Mouse (Mus musculus): ENCODE measurements around the gene Hacd3. TPM values are rescaled to one million over a fixed set of nuclear protein-coding genes. Genes with fewer than 3 reads are reported as not detected.

Gene Hacd3
- polyA plus RNA-seq, 1 experiment = 13.7 TPM

DNA sequence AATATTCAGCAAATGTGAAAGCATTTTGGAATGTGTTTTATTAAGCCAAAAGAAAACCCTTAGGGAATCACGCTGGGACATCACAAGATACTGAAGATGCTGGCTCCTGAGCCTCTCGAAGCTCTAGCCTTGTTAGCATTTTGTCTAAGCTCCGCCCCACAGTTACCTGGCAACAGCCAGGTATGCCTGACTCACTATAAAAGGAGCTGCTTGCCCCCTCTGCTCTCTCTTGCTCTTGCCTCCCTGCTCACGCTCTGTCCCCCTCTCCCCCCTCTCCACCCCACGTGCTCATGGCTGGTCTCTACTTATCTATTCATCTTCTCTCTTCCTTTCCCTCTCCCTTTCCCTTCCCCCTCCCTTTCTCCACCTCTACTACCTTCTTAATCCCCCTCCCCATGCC lies 69.4 kb downstream of the Hacd3 start:
- TF ChIP-seq POLR2A (IDR thresholded peaks at IDR 0.05; ENCODE audit: insufficient read length, low read depth) (no peak), USF1 (IDR thresholded peaks at IDR 0.05; ENCODE audit: low read depth) (no peak), SRF (IDR thresholded peaks at IDR 0.05; ENCODE audit: control insufficient read depth, insufficient read length, low read depth) (no peak), POLR2AphosphoS2 (IDR thresholded peaks at IDR 0.05; ENCODE audit: insufficient read length, low read depth) (no peak), MYOG (IDR thresholded peaks at IDR 0.05; ENCODE audit: control insufficient read depth in 1 of 3, insufficient read depth in 1 of 3, insufficient read length in 2 of 3, low read depth in 2 of 3) (no peak), MYOD1 (IDR thresholded peaks at IDR 0.05; ENCODE audit: control insufficient read depth in 1 of 3, insufficient read length in 2 of 3, low read depth in 2 of 3) (no peak), E2F4 (IDR thresholded peaks at IDR 0.05; ENCODE audit: insufficient read depth) (no peak), CEBPB (IDR thresholded peaks at IDR 0.05; ENCODE audit: insufficient read depth, poor library complexity, severe bottlenecking) (no peak), TCF12 (IDR thresholded peaks at IDR 0.05; ENCODE audit: insufficient read depth, poor library complexity, severe bottlenecking) (no peak), REST (IDR thresholded peaks at IDR 0.05; ENCODE audit: insufficient read depth, insufficient read length) (no peak), TCF3 (IDR thresholded peaks at IDR 0.05; ENCODE audit: insufficient read length, low read depth) (no peak), MAX (IDR thresholded peaks at IDR 0.05; ENCODE audit: low read depth) (no peak)
- H3K4me2 ChIP-seq (ENCODE audit: low read depth) = no peak overlapping the region
- no peaks in the 10 kb centered on the region for H3K79me2 ChIP-seq (ENCODE audit: control insufficient read depth, insufficient read depth)
- H3K4me3 ChIP-seq = no peak overlapping the region
- peaks cover 77% of the 10 kb centered on the region for H3K27me3 ChIP-seq (ENCODE audit: control insufficient read depth, insufficient read depth, insufficient read length)
- no peak overlapping the region for H3ac ChIP-seq (ENCODE audit: control insufficient read depth, insufficient read length)
- H3K36me3 ChIP-seq (ENCODE audit: control insufficient read depth, insufficient read depth) = no peaks in the 10 kb centered on the region

DNA sequence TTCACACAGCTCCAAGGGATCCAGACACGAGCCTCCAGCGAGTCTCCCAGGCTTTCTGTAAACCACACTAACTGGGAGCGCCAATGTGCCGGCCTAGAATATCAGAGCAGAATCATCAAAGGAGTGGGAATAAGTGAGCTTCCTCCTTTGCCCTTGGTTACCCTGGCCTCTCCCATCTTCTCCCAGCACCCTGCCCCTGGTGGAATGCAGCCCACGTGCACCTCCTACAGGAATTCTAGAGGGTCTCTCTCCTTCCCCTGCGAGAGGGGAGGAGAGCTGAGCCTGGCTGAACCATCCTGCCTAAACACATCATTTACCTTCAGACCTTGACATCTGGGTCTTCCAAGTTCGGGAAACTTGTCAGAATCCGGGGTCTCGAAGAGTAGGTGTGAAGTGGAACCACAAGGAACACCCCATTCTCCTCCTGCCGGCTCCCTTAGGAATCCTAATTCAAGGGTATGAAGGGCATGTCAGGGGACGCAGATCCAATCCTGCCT lies 70.3 kb downstream of the Hacd3 start, which contains the start of gene Slc24a1:
Gene Slc24a1, minus strand, starts transcription at position 447 of the 497 bp plus-strand sequence.
- Histone ChIP-seq H3K4me2 (ENCODE audit: low read depth) (peak within 1 kb of the TSS; percentile 24), H3K4me3 (no peak within 1 kb of the TSS), H3K36me3 (ENCODE audit: control insufficient read depth, insufficient read depth) (no peaks in the 10 kb centered on the region), H3K79me2 (ENCODE audit: control insufficient read depth, insufficient read depth) (no peaks in the 10 kb centered on the region), H3K27me3 (ENCODE audit: control insufficient read depth, insufficient read depth, insufficient read length) (peaks cover 86% of the 10 kb centered on the region), H3ac (ENCODE audit: control insufficient read depth, insufficient read length) (no peak within 1 kb of the TSS)
- TF ChIP-seq CEBPB (IDR thresholded peaks at IDR 0.05; ENCODE audit: insufficient read depth, poor library complexity, severe bottlenecking) (no peak), REST (IDR thresholded peaks at IDR 0.05; ENCODE audit: insufficient read depth, insufficient read length) (no peak), MAX (IDR thresholded peaks at IDR 0.05; ENCODE audit: low read depth) (no peak), E2F4 (IDR thresholded peaks at IDR 0.05; ENCODE audit: insufficient read depth) (no peak), TCF12 (IDR thresholded peaks at IDR 0.05; ENCODE audit: insufficient read depth, poor library complexity, severe bottlenecking) (no peak)

DNA sequence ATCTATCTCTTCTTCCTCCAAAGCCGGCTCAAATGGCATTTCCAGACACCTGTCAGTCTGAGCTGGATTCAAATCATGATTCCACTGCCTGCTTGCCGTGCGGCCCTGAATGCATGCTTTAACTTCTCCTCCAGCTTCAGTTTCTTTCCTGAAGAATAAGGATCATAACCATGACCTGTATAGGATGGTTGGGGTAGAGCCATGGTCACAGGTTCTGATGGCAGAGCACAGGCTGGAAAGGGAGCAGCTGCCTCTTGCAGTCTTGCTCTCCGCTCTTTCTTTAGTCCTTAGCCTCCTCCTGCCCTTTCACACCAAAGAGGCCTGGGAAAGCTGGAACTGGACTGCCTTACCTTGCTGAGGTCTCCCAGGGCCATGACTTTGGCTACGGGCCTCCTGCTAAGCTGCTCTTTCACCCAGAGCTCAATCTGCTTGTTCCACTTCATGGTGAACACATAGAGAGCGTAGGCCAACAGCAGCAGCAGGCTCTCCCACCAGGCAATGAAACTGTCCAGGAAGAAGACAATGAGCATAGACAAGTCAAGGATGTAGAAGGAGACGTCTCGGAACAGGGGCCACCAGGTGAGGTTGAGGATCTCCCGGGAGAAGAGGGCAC lies 73.9 kb downstream of the Hacd3 start:
- Histone ChIP-seq H3K79me2 (ENCODE audit: control insufficient read depth, insufficient read depth) (no peaks in the 10 kb centered on the region), H3K27me3 (ENCODE audit: control insufficient read depth, insufficient read depth, insufficient read length) (peaks cover 94% of the 10 kb centered on the region), H3K4me3 (no peak overlapping the region), H3ac (ENCODE audit: control insufficient read depth, insufficient read length) (no peak overlapping the region), H3K36me3 (ENCODE audit: control insufficient read depth, insufficient read depth) (no peaks in the 10 kb centered on the region), H3K4me2 (ENCODE audit: low read depth) (no peak overlapping the region)
- TF ChIP-seq TCF12 (IDR thresholded peaks at IDR 0.05; ENCODE audit: insufficient read depth, poor library complexity, severe bottlenecking) = no peak
- no peak for TF ChIP-seq MAX (IDR thresholded peaks at IDR 0.05; ENCODE audit: low read depth)
- TF ChIP-seq POLR2A (IDR thresholded peaks at IDR 0.05; ENCODE audit: insufficient read length, low read depth) = no peak
- TF ChIP-seq CEBPB (IDR thresholded peaks at IDR 0.05; ENCODE audit: insufficient read depth, poor library complexity, severe bottlenecking) = no peak
- no peak for TF ChIP-seq SRF (IDR thresholded peaks at IDR 0.05; ENCODE audit: control insufficient read depth, insufficient read length, low read depth)
- no peak for TF ChIP-seq TCF3 (IDR thresholded peaks at IDR 0.05; ENCODE audit: insufficient read length, low read depth)
- no peak for TF ChIP-seq USF1 (IDR thresholded peaks at IDR 0.05; ENCODE audit: low read depth)
- TF ChIP-seq REST (IDR thresholded peaks at IDR 0.05; ENCODE audit: insufficient read depth, insufficient read length) = no peak
- no peak for TF ChIP-seq POLR2AphosphoS2 (IDR thresholded peaks at IDR 0.05; ENCODE audit: insufficient read length, low read depth)
- no peak for TF ChIP-seq MYOD1 (IDR thresholded peaks at IDR 0.05; ENCODE audit: control insufficient read depth in 1 of 3, insufficient read length in 2 of 3, low read depth in 2 of 3)
- TF ChIP-seq E2F4 (IDR thresholded peaks at IDR 0.05; ENCODE audit: insufficient read depth) = no peak
- no peak for TF ChIP-seq MYOG (IDR thresholded peaks at IDR 0.05; ENCODE audit: control insufficient read depth in 1 of 3, insufficient read depth in 1 of 3, insufficient read length in 2 of 3, low read depth in 2 of 3)

DNA sequence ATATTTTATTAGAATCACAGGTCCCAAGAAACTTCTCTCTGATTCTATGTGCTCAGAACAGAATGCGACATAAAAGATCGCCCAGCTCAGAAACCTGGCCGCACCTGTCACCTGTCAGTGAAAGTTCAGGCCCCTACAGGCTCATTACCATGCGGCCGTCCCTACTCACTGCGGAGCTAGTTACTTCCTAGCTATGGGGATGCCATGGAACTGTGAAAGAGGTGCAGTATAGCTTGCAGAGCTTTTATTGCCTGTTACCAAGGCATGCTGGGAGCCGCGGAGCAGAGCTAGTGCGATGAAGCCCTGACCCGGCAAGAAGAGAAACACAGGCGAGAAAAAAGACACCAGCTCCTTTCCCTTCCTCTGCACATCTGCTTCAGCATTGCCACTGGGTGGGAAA lies 77.5 kb downstream of the Hacd3 start:
- no peak overlapping the region for H3K4me2 ChIP-seq (ENCODE audit: low read depth)
- TF ChIP-seq MYOD1 (IDR thresholded peaks at IDR 0.05; ENCODE audit: control insufficient read depth in 1 of 3, insufficient read length in 2 of 3, low read depth in 2 of 3) (no peak), MAX (IDR thresholded peaks at IDR 0.05; ENCODE audit: low read depth) (no peak), E2F4 (IDR thresholded peaks at IDR 0.05; ENCODE audit: insufficient read depth) (no peak)
- H3K27me3 ChIP-seq (ENCODE audit: control insufficient read depth, insufficient read depth, insufficient read length) = peaks cover 76% of the 10 kb centered on the region
- H3K36me3 ChIP-seq (ENCODE audit: control insufficient read depth, insufficient read depth) = no peaks in the 10 kb centered on the region
- no peaks in the 10 kb centered on the region for H3K79me2 ChIP-seq (ENCODE audit: control insufficient read depth, insufficient read depth)
- H3ac ChIP-seq (ENCODE audit: control insufficient read depth, insufficient read length) = no peak overlapping the region
- no peak overlapping the region for H3K4me3 ChIP-seq

DNA sequence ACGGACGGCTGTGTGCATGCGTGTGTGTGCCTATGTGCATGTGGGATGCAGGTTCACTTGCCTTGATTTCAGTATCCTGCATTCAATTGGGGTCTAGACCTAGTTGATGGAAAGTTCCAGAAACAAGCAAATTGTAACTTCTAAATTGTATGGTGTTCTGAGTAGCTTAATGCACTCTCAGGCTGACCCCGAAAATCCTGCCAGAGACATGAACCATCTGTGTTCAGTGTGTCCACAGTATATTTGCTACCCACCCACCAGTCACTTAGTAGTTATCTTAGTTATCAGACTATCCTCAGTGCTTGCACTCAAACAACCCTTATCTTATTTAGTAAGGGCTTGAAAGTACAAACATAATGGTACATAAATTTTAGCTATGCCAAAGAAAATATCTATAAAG lies 79.8 kb downstream of the Hacd3 start:
- Histone ChIP-seq H3ac (ENCODE audit: control insufficient read depth, insufficient read length) (no peak overlapping the region), H3K4me2 (ENCODE audit: low read depth) (no peak overlapping the region), H3K27me3 (ENCODE audit: control insufficient read depth, insufficient read depth, insufficient read length) (peaks cover 53% of the 10 kb centered on the region), H3K4me3 (no peak overlapping the region), H3K36me3 (ENCODE audit: control insufficient read depth, insufficient read depth) (no peaks in the 10 kb centered on the region), H3K79me2 (ENCODE audit: control insufficient read depth, insufficient read depth) (no peaks in the 10 kb centered on the region)
- TF ChIP-seq USF1 (IDR thresholded peaks at IDR 0.05; ENCODE audit: low read depth) (no peak), POLR2AphosphoS2 (IDR thresholded peaks at IDR 0.05; ENCODE audit: insufficient read length, low read depth) (no peak), TCF3 (IDR thresholded peaks at IDR 0.05; ENCODE audit: insufficient read length, low read depth) (no peak), CEBPB (IDR thresholded peaks at IDR 0.05; ENCODE audit: insufficient read depth, poor library complexity, severe bottlenecking) (no peak), MYOD1 (IDR thresholded peaks at IDR 0.05; ENCODE audit: control insufficient read depth in 1 of 3, insufficient read length in 2 of 3, low read depth in 2 of 3) (no peak), REST (IDR thresholded peaks at IDR 0.05; ENCODE audit: insufficient read depth, insufficient read length) (no peak), E2F4 (IDR thresholded peaks at IDR 0.05; ENCODE audit: insufficient read depth) (no peak), TCF12 (IDR thresholded peaks at IDR 0.05; ENCODE audit: insufficient read depth, poor library complexity, severe bottlenecking) (no peak), MAX (IDR thresholded peaks at IDR 0.05; ENCODE audit: low read depth) (no peak), POLR2A (IDR thresholded peaks at IDR 0.05; ENCODE audit: insufficient read length, low read depth) (no peak), MYOG (IDR thresholded peaks at IDR 0.05; ENCODE audit: control insufficient read depth in 1 of 3, insufficient read depth in 1 of 3, insufficient read length in 2 of 3, low read depth in 2 of 3) (no peak)
